In genomic region chr3:94814663-94815062, GRCm38 (mm10) we compare ENCODE assay signal across 23 mouse cellular contexts.
"Had no signal": no experiment of that assay in that cellular context is flagged by ENCODE, and none has a peak within 500 bp of the region (broad histone marks: within the 10 kb centered on the region; RNA-seq: fewer than 3 reads in every experiment).

No protein-coding gene starts in this region.

- H3K36me3 ChIP-seq: heart, embryonic 10.5 days; heart, embryonic 12.5 days; hindbrain, embryonic 10.5 days; hindbrain, embryonic 13.5 days; hindbrain, embryonic 15.5 days; kidney, embryonic 15.5 days; limb, embryonic 13.5 days; limb, embryonic 15.5 days; liver, embryonic 12.5 days had no signal

- H3K9ac ChIP-seq: heart, embryonic 12.5 days; hindbrain, embryonic 13.5 days; hindbrain, embryonic 15.5 days; kidney, embryonic 15.5 days; limb, embryonic 13.5 days; limb, embryonic 15.5 days; liver, embryonic 12.5 days had no signal

- H3K27ac ChIP-seq: heart, embryonic 10.5 days; hindbrain, embryonic 10.5 days; hindbrain, embryonic 13.5 days; hindbrain, embryonic 15.5 days; hindbrain, postnatal 0 days; kidney, embryonic 15.5 days; kidney, postnatal 0 days; limb, embryonic 13.5 days; limb, embryonic 15.5 days; liver, embryonic 12.5 days had no signal

- H3K4me1 ChIP-seq: hindbrain, embryonic 10.5 days; hindbrain, embryonic 13.5 days; hindbrain, embryonic 15.5 days; limb, embryonic 13.5 days; limb, embryonic 15.5 days; liver, embryonic 12.5 days had no signal

- DNase-seq: gastrocnemius, postnatal 14 days; gastrocnemius, postnatal 36 days; heart, postnatal 10 days; heart, postnatal 4 days; kidney, adult 11 months; kidney, adult 2 months; kidney, adult 9 months; kidney, postnatal 14 days; kidney, postnatal 36 days; layer of hippocampus, adult 9-11 months; layer of hippocampus, postnatal 36 days; left cerebral cortex, postnatal 4 days had no signal

- H3K27me3 ChIP-seq: heart, embryonic 12.5 days; hindbrain, embryonic 13.5 days; hindbrain, embryonic 15.5 days; kidney, embryonic 15.5 days; limb, embryonic 13.5 days; limb, embryonic 15.5 days had no signal

- H3K4me3 ChIP-seq: heart, embryonic 10.5 days; heart, embryonic 12.5 days; hindbrain, embryonic 10.5 days; hindbrain, embryonic 13.5 days; hindbrain, embryonic 15.5 days; kidney, embryonic 15.5 days; limb, embryonic 13.5 days; limb, embryonic 15.5 days; liver, embryonic 12.5 days had no signal

- ATAC-seq: hindbrain, postnatal 0 days; liver, embryonic 12.5 days had no signal
